Mouse (Mus musculus) thymus, adult 2 months (tissue): ENCODE results near the gene Klf13. TPM values are rescaled to one million over a fixed set of nuclear protein-coding genes. Genes with fewer than 3 reads are reported as not detected.
A peak's percentile ranks its signal among the peaks of the same experiment; 100 is the strongest.

Source experiments
- DNase-seq: peaks from one replicate; pipeline ENCODE4 v3.0.0; 2021
- H3K27ac ChIP-seq: fragments of 200-500 bp; 2 replicates; pipeline ENCODE4 v1.5.1; 2012; ENCODE audit warnings: low read length, control low read depth; ENCODE audit not compliant: control insufficient read depth, insufficient read depth
- H3K27me3 ChIP-seq: fragments of 200-500 bp; 2 replicates; pipeline ENCODE4 v1.6.1; 2012; ENCODE audit warnings: mild to moderate bottlenecking, low read length, moderate library complexity, mixed read lengths; ENCODE audit not compliant: control insufficient read depth, insufficient read depth
- H3K36me3 ChIP-seq: fragments of 200-500 bp; 2 replicates; pipeline ENCODE4 v1.6.1; 2012; ENCODE audit warnings: mild to moderate bottlenecking, low read length, moderate library complexity; ENCODE audit not compliant: control insufficient read depth, insufficient read depth
- H3K4me1 ChIP-seq: fragments of 200-500 bp; replicated peaks from 2 replicates; pipeline ENCODE4 v1.6.1; 2012; ENCODE audit warnings: low read length; ENCODE audit not compliant: control insufficient read depth, insufficient read depth
- H3K4me3 ChIP-seq: fragments of 200-500 bp; 2 replicates; pipeline ENCODE4 v1.5.1; 2012; ENCODE audit warnings: mild to moderate bottlenecking, low read length, control low read depth, moderate library complexity; ENCODE audit not compliant: control insufficient read depth, insufficient read depth
- CTCF ChIP-seq: fragments of 200-500 bp; IDR thresholded peaks from 2 replicates; pipeline ENCODE4 v1.5.1; 2012; ENCODE audit warnings: mild to moderate bottlenecking, control low read depth, low read length, moderate library complexity, borderline replicate concordance; ENCODE audit not compliant: control insufficient read depth, poor library complexity, insufficient read depth; ENCODE audit errors: extremely low read depth
- POLR2A ChIP-seq: fragments of 200-500 bp; IDR thresholded peaks from 2 replicates; pipeline ENCODE4 v1.6.1; 2012; ENCODE audit warnings: mild to moderate bottlenecking, low read length, control low read depth, moderate library complexity; ENCODE audit not compliant: control insufficient read depth, poor library complexity, insufficient read depth; ENCODE audit errors: extremely low read depth
- WGBS: fragments of 180-500 bp; shearing (Covaris S2); methylation state at CpG from one replicate; pipeline ENCODE4 v1.1.7; 2018; 5-methylcytosine and 5-hydroxymethylcytosine counted together
- polyA plus RNA-seq: library from polyadenylated mRNA; depleted of rRNA; stranded (reverse); fragments of >200 nt; gene quantifications from 2 replicates; pipeline ENCODE4 v1.2.3, GENCODE M21; 2012; rRNA removed

The Klf13 gene
- polyA plus RNA-seq, 1 experiment = 172 TPM

GRCm38 (mm10) chr7:63851841-63852533, 86.7 kb downstream of the Klf13 start:
- Histone ChIP-seq H3K4me1 (peaks cover 8% of the 10 kb centered on the region), H3K36me3 (no peaks in the 10 kb centered on the region), H3K27me3 (no peaks in the 10 kb centered on the region), H3K27ac (no peak overlapping the region), H3K4me3 (no peak overlapping the region)
- no peak for DNase-seq
- 73% methylated on average over 7 of the region's 7 CpGs for WGBS
- no peak for TF ChIP-seq POLR2A
- TF ChIP-seq CTCF = peak; percentile 42; the same call in 1 of the 2 replicates

Other genes starting within 250 kb of the Klf13 start
- gene E030018B13Rik, start 22.1 kb downstream of the Klf13 start, polyA plus RNA-seq = not detected in 2 replicates
- 1.7 and 2.3 TPM in 2 replicates for gene Trpm1, start 214.9 kb upstream of the Klf13 start, polyA plus RNA-seq